Mouse (Mus musculus): ENCODE results near the gene Fam241a. TPM values are rescaled to one million over a fixed set of nuclear protein-coding genes. Genes with fewer than 3 reads are reported as not detected.

Fam241a gene
- polyA plus RNA-seq, 1 experiment, result 7.7 TPM

DNA sequence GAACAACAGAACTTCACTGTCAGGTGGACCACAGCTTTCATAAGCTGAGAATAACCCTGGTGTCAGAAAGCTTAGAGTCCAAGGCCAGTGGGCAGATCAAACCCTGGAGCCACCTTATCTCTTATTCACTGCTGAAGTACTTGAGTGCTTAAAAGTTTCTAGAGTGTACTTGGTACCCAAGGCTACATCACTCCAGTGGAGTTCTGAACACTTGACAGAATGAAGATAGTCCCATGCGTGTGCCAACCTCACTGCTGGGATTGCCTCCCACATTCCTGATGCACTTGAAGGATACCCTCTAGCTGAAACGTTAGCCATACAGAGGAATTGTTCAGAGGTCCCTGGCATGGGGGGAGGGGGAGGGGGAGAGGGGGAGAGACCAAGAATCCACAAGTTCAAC, 14.4 kb downstream of the Fam241a start:
- Histone ChIP-seq H3K36me3 (replicated peaks; ENCODE audit: low read length) (peaks cover 4% of the 10 kb centered on the region), H3K9me3 (no peaks in the 10 kb centered on the region), H3K4me1 (peaks cover 5% of the 10 kb centered on the region)

DNA sequence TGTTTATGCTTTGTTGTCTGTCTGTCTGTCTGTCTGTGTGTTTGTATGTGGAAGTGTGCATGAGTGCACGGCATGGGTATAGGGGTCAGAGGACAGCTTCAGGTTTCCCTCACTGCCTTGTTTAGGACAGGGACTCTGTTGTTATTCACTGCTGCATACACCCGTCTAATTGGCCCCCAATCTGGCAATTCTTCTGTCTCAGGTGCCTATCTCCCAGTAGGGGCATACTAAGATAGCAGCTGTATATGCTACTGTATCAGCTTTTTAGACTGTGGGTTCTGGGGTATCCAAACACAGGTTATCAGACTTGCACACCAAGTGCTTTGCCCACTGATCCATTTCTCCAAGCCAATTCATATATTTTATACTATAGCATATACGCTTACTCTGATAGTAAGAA, 16.2 kb downstream of the Fam241a start:
- no peaks in the 10 kb centered on the region for H3K27me3 ChIP-seq (replicated peaks)
- no peaks in the 10 kb centered on the region for H3K4me1 ChIP-seq
- TF ChIP-seq GATA1 (IDR thresholded peaks at IDR 0.05; ENCODE audit: borderline replicate concordance, low read length), result no peak
- TF ChIP-seq FLI1 (IDR thresholded peaks at IDR 0.05; ENCODE audit: low read length), result no peak
- peaks cover 3% of the 10 kb centered on the region; the same call in 1 of the 2 replicates for H3K9me3 ChIP-seq
- no peak overlapping the region for H3K4me3 ChIP-seq (replicated peaks)
- peaks cover 9% of the 10 kb centered on the region for H3K36me3 ChIP-seq (replicated peaks; ENCODE audit: low read length)

More for the DNA sequence above, 14.4 kb downstream of the Fam241a start:
- H3K4me3 ChIP-seq (replicated peaks), result no peak overlapping the region
- H3K27me3 ChIP-seq (replicated peaks), result no peaks in the 10 kb centered on the region
- no peak for TF ChIP-seq FLI1 (IDR thresholded peaks at IDR 0.05; ENCODE audit: low read length)
- no peak for TF ChIP-seq GATA1 (IDR thresholded peaks at IDR 0.05; ENCODE audit: borderline replicate concordance, low read length)

DNA sequence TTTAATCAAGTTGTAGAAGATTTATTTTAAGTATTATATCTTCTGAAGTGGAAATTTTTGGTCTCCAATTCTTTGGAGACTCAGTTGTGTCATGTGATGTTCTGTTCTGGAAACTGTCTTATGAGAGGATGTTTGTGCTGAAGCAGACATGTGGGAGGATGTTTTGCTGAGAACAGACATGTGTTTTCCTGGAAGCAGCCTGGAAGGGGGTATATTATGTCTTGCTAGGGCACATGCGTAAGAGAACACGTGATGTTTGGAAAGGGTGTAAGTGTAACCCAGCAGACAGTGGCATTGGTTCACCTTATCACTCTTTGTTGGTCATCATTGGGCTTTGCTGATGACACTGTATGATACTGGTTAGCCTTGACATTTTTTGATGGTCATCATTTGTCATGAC, 20.6 kb downstream of the Fam241a start:
- no peaks in the 10 kb centered on the region for H3K27me3 ChIP-seq (replicated peaks)
- peaks cover 9% of the 10 kb centered on the region for H3K4me1 ChIP-seq
- H3K36me3 ChIP-seq (replicated peaks; ENCODE audit: low read length), result peaks cover 12% of the 10 kb centered on the region

DNA sequence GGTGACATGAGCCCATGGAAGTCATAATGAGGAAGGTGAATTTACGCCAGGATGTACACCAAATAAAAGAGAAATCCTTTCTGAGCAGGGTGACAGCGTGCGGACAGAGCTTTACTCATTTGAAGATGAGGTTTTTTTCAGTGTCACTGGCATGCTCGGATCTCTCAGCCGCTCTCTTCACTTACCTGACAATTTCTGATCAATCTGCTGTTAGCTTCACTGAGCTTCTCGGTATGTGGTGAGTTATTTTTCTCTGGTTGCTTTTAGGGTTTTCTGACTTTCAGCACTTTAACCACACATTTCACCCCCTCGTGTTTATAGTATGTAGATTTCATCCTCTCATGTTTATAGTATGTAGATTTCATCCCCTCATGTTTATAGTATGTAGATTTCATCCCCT, 21.1 kb downstream of the Fam241a start:
- H3K36me3 ChIP-seq (replicated peaks; ENCODE audit: low read length), result peaks cover 12% of the 10 kb centered on the region
- peaks cover 9% of the 10 kb centered on the region for H3K4me1 ChIP-seq
- TF ChIP-seq GATA1 (IDR thresholded peaks at IDR 0.05; ENCODE audit: borderline replicate concordance, low read length) (no peak), FLI1 (IDR thresholded peaks at IDR 0.05; ENCODE audit: low read length) (no peak)
- no peaks in the 10 kb centered on the region for H3K27me3 ChIP-seq (replicated peaks)
- peaks cover 3% of the 10 kb centered on the region; the same call in 1 of the 2 replicates for H3K9me3 ChIP-seq
- H3K4me3 ChIP-seq (replicated peaks), result no peak overlapping the region

More for the DNA sequence above, 20.6 kb downstream of the Fam241a start:
- no peak for TF ChIP-seq FLI1 (IDR thresholded peaks at IDR 0.05; ENCODE audit: low read length)
- TF ChIP-seq GATA1 (IDR thresholded peaks at IDR 0.05; ENCODE audit: borderline replicate concordance, low read length), result no peak
- Histone ChIP-seq H3K9me3 (peaks cover 3% of the 10 kb centered on the region; the same call in 1 of the 2 replicates), H3K4me3 (replicated peaks) (no peak overlapping the region)

DNA sequence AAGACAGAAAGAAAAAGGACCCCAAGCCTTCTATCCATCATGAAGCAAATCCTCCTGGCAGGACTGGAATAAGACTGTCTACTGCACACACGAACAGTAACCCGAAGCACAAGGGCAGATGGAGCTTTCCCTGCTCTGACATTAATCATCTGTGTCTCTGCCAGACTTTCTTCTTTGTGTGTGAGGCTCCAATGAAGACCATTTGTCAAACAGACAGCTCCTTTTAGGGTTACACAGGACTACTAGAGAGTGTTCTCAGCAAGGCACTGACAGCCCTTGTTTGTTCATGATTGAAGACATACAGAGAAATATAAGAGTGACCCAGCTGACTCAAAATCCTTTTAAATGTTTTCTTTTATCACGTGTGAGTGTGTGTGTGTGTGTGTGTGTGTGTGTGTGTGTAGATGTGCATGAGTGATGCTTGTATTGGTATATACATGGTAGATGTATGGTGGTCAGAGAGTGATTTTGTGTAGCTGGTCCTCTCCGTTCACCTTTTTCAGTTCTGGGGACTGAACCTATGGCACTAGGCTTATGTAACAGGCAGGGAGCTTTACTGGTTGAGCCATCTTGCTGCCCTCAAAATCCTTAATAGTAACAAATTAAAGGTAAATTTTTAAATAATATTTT, 21.8 kb downstream of the Fam241a start:
- H3K4me1 ChIP-seq, result peaks cover 9% of the 10 kb centered on the region
- H3K9me3 ChIP-seq, result peaks cover 3% of the 10 kb centered on the region; the same call in 1 of the 2 replicates
- TF ChIP-seq GATA1 (IDR thresholded peaks at IDR 0.05; ENCODE audit: borderline replicate concordance, low read length) (no peak), FLI1 (IDR thresholded peaks at IDR 0.05; ENCODE audit: low read length) (no peak)
- H3K27me3 ChIP-seq (replicated peaks), result no peaks in the 10 kb centered on the region
- H3K4me3 ChIP-seq (replicated peaks), result no peak overlapping the region
- peaks cover 12% of the 10 kb centered on the region for H3K36me3 ChIP-seq (replicated peaks; ENCODE audit: low read length)

DNA sequence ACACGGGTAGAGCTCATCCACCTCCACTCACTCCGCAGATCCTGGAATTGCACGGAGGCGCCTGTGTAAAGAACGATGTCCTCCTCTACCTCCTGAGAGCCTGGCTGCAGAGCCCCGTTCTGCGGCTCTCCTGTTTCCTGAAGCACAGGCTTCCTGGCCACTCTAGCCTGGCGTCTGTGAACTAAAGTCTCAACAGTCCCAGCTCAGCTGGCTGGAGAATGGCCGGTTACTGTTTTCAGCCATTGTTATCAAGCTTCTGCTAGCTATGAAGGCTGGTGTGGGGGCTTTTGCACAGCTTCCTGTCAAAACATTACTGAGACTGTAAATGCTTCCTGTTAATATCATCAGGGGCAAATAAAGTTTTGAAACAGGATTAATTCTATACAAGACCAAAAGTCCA, 24.5 kb downstream of the Fam241a start:
- TF ChIP-seq FLI1 (IDR thresholded peaks at IDR 0.05; ENCODE audit: low read length) (no peak), GATA1 (IDR thresholded peaks at IDR 0.05; ENCODE audit: borderline replicate concordance, low read length) (no peak)
- H3K36me3 ChIP-seq (replicated peaks; ENCODE audit: low read length), result peaks cover 7% of the 10 kb centered on the region
- no peak overlapping the region for H3K4me3 ChIP-seq (replicated peaks)
- peaks cover 13% of the 10 kb centered on the region for H3K4me1 ChIP-seq
- peaks cover 3% of the 10 kb centered on the region; the same call in 1 of the 2 replicates for H3K9me3 ChIP-seq
- H3K27me3 ChIP-seq (replicated peaks), result no peaks in the 10 kb centered on the region

DNA sequence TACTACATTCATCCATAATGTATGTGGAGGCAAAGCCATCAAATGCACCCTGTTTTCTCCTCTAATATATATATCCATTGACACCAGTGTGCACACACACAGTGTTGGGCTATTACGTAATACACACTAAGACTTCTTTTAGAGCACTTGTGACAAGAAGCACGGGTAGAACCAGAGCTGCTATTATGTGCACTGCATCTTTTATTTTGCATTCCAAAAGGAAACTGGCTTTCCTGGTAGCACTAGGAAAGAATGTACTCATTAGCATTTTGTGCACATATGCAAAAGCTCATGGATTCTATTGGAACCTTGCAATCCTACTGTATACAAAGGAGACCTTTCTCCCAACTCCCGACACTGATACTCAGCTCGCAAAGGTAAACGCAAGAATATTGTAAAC, 27.2 kb downstream of the Fam241a start:
- Histone ChIP-seq H3K4me1 (peaks cover 13% of the 10 kb centered on the region), H3K27me3 (replicated peaks) (no peaks in the 10 kb centered on the region), H3K9me3 (no peaks in the 10 kb centered on the region), H3K36me3 (replicated peaks; ENCODE audit: low read length) (peaks cover 3% of the 10 kb centered on the region), H3K4me3 (replicated peaks) (no peak overlapping the region)
- TF ChIP-seq FLI1 (IDR thresholded peaks at IDR 0.05; ENCODE audit: low read length) (no peak), GATA1 (IDR thresholded peaks at IDR 0.05; ENCODE audit: borderline replicate concordance, low read length) (no peak)

DNA sequence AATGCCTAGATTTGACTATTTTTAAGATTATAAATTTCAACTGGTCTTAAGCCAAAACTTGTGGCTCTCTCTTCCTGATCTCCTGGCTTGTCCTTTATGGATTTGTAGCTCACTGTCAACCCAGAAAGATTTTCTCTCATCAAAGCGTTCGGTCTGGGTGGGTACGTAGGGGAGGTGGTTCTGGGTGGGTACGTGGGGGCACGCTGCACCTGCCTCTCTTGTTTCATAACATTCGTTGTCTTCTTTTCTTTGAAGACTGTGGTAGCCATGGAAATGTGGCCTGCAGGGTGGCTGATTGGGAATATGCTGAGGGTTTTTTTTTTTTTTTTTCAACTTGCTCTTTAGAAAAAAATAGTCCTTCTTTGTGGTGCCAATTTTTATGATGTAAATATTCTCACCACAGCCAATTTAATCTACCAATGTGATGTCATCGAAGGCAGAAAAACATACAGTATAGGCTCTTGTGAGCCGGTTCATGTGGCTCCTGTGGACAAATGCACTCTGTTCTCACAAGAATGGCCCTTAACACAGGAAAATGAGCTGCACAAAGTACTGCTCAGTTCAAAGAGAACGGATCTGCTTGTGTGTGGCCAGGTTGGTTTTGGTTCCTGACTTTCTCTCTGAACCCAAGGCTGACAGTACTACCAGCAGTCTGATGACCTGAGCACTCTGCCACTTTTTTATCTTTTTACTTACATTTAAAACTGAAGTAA, 27.9 kb downstream of the Fam241a start:
- H3K36me3 ChIP-seq (replicated peaks; ENCODE audit: low read length), result peaks cover 3% of the 10 kb centered on the region
- no peaks in the 10 kb centered on the region for H3K9me3 ChIP-seq
- no peaks in the 10 kb centered on the region for H3K27me3 ChIP-seq (replicated peaks)
- H3K4me1 ChIP-seq, result peaks cover 13% of the 10 kb centered on the region
- no peak overlapping the region for H3K4me3 ChIP-seq (replicated peaks)
- TF ChIP-seq FLI1 (IDR thresholded peaks at IDR 0.05; ENCODE audit: low read length), result no peak
- no peak for TF ChIP-seq GATA1 (IDR thresholded peaks at IDR 0.05; ENCODE audit: borderline replicate concordance, low read length)

DNA sequence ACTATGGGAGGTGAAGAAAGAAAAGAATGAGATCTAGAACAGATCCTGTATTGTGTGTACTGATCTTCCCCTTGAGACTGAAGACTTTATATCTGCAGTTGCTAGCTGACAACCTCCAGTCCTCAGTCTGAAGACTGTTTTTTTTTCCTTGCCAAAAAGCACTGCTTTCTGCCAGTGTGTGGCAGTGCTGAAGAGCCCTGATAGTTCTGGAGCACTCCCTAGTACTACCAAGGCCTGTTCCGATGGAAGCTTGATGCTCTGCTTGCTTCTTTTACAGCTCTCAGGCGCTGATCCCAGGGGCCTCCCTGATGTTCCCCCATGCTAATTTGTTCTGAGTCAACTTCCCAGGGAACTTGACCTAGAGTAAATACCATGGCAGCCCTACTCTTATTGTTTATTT, 31.9 kb downstream of the Fam241a start:
- no peak for TF ChIP-seq GATA1 (IDR thresholded peaks at IDR 0.05; ENCODE audit: borderline replicate concordance, low read length)
- TF ChIP-seq FLI1 (IDR thresholded peaks at IDR 0.05; ENCODE audit: low read length), result no peak
- Histone ChIP-seq H3K36me3 (replicated peaks; ENCODE audit: low read length) (no peaks in the 10 kb centered on the region), H3K4me3 (replicated peaks) (no peak overlapping the region), H3K9me3 (peaks cover 3% of the 10 kb centered on the region; the same call in 1 of the 2 replicates), H3K4me1 (peaks cover 8% of the 10 kb centered on the region; the same call in 1 of the 2 replicates), H3K27me3 (replicated peaks) (no peaks in the 10 kb centered on the region)

DNA sequence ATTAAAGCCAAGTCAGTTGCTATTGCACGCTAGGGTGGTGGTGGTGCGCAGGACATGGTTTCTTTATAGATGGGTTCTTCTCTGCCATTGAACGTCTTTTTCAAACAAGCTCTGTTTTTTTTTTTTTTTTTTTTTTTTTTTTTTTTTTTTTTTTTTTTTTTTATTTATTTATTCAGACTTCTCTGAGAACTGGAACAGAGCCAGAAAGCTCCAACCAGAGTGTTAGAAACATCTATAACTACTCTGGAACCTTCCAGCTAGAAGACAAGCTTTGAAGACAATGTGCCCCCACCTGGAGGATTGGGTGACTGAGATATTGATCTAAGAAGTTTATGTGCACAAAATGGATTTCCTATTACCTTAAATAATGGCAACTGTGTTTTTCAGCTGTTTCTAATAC, 32.6 kb downstream of the Fam241a start:
- Histone ChIP-seq H3K9me3 (peaks cover 9% of the 10 kb centered on the region), H3K27me3 (replicated peaks) (no peaks in the 10 kb centered on the region), H3K36me3 (replicated peaks; ENCODE audit: low read length) (no peaks in the 10 kb centered on the region), H3K4me1 (peaks cover 8% of the 10 kb centered on the region; the same call in 1 of the 2 replicates), H3K4me3 (replicated peaks) (no peak overlapping the region)
- TF ChIP-seq GATA1 (IDR thresholded peaks at IDR 0.05; ENCODE audit: borderline replicate concordance, low read length), result no peak
- TF ChIP-seq FLI1 (IDR thresholded peaks at IDR 0.05; ENCODE audit: low read length), result no peak
